Mouse (Mus musculus): ENCODE results near the gene Bbs1. TPM values are rescaled to one million over a fixed set of nuclear protein-coding genes. Genes with fewer than 3 reads are reported as not detected.
A peak's percentile ranks its signal among the peaks of the same experiment; 100 is the strongest.
"Not testable (repeated sequence)": the region's sequence is repeated elsewhere in the genome, so short reads cannot be mapped to it uniquely, and the experiment has no call there.

The Bbs1 gene
- polyA plus RNA-seq (2015; fragmentation: Nextera tagmentation; extraction: Ambion mirVana), result 8.9 and 10.8 TPM in 2 replicates

GRCm38 (mm10) chr19:4905979-4906794 lies at the start of gene Bbs1:
TSS of gene Bbs1 (minus strand) at chr19:4906628.
- ATAC-seq, result peak; percentile 88

GRCm38 (mm10) chr19:4948641-4949040 lies 42.2 kb upstream of the Bbs1 start:
- H3K9me3 ChIP-seq (replicated peaks); H3K27ac ChIP-seq; H3K36me3 ChIP-seq (ENCODE audit: poor library complexity, severe bottlenecking); H3K4me2 ChIP-seq; H3K27me3 ChIP-seq; ATAC-seq; H3K4me1 ChIP-seq; H3K9ac ChIP-seq; H3K4me3 ChIP-seq: not testable (repeated sequence)
- 80% methylated on average over 9 of the region's 9 CpGs for WGBS

More at GRCm38 (mm10) chr19:4905979-4906794, at the start of gene Bbs1:
- peak within 1 kb of the TSS; percentile 63 for H3K4me3 ChIP-seq
- H3K9me3 ChIP-seq (replicated peaks), result no peaks in the 10 kb centered on the region
- H3K27me3 ChIP-seq, result no peaks in the 10 kb centered on the region
- H3K4me1 ChIP-seq, result peaks cover 16% of the 10 kb centered on the region
- 7% methylated on average over 31 of the region's 31 CpGs for WGBS
- peaks cover 60% of the 10 kb centered on the region for H3K36me3 ChIP-seq (ENCODE audit: poor library complexity, severe bottlenecking)
- peak within 1 kb of the TSS; percentile 74 for H3K9ac ChIP-seq
- peak within 1 kb of the TSS; percentile 37 for H3K27ac ChIP-seq
- H3K4me2 ChIP-seq, result peak within 1 kb of the TSS; percentile 76

GRCm38 (mm10) chr19:4945540-4945939 lies 39.1 kb upstream of the Bbs1 start:
- no peaks in the 10 kb centered on the region for H3K36me3 ChIP-seq (ENCODE audit: poor library complexity, severe bottlenecking)
- H3K4me1 ChIP-seq, result peaks cover 16% of the 10 kb centered on the region
- H3K27me3 ChIP-seq, result peaks cover 14% of the 10 kb centered on the region
- no peak overlapping the region for H3K4me2 ChIP-seq
- whole genome bisulfite sequencing, result 39% methylated on average over 6 of the region's 6 CpGs
- H3K9ac ChIP-seq, result no peak overlapping the region
- no peak for ATAC-seq
- H3K27ac ChIP-seq, result no peak overlapping the region
- H3K9me3 ChIP-seq (replicated peaks), result no peaks in the 10 kb centered on the region
- H3K4me3 ChIP-seq, result no peak overlapping the region

- Histone ChIP-seq H3K4me2 (peak overlapping the region; percentile 86), H3K4me3 (peak overlapping the region; percentile 60), H3K9ac (peak overlapping the region; percentile 70), H3K27me3 (peaks cover 21% of the 10 kb centered on the region), H3K9me3 (replicated peaks) (no peaks in the 10 kb centered on the region), H3K27ac (no peak overlapping the region; the same call in 1 of the 2 replicates), H3K4me1 (peaks cover 16% of the 10 kb centered on the region), H3K36me3 (ENCODE audit: poor library complexity, severe bottlenecking) (no peaks in the 10 kb centered on the region)
- 8% methylated on average over 13 of the region's 13 CpGs for WGBS
- peak; percentile 75 for ATAC-seq
Observed at GRCm38 (mm10) chr19:4943253-4943588, 36.8 kb upstream of the Bbs1 start.

- peak; percentile 97 for ATAC-seq
- Histone ChIP-seq H3K27ac (peak within 1 kb of the TSS; percentile 7; the same call in 1 of the 2 replicates), H3K27me3 (peaks cover 21% of the 10 kb centered on the region), H3K9me3 (replicated peaks) (no peaks in the 10 kb centered on the region), H3K4me1 (peaks cover 16% of the 10 kb centered on the region), H3K4me2 (peak within 1 kb of the TSS; percentile 86), H3K4me3 (peak within 1 kb of the TSS; percentile 60), H3K36me3 (ENCODE audit: poor library complexity, severe bottlenecking) (no peaks in the 10 kb centered on the region), H3K9ac (peak within 1 kb of the TSS; percentile 70)
- WGBS, result under 1% methylated on average over 42 of the region's 55 CpGs
Observed at GRCm38 (mm10) chr19:4942551-4943252, 36.3 kb upstream of the Bbs1 start, which contains the start of gene Peli3. TSS of gene Peli3 (minus strand) at chr19:4943127.

GRCm38 (mm10) chr19:4937444-4938310 lies 31.2 kb upstream of the Bbs1 start:
- no peak for ATAC-seq
- no peak overlapping the region for H3K4me2 ChIP-seq
- H3K27me3 ChIP-seq, result peaks cover 25% of the 10 kb centered on the region
- 88% methylated on average over 17 of the region's 17 CpGs for WGBS
- no peak overlapping the region for H3K27ac ChIP-seq
- no peak overlapping the region for H3K4me3 ChIP-seq
- peaks cover 9% of the 10 kb centered on the region; the same call in 1 of the 2 replicates for H3K4me1 ChIP-seq
- H3K9ac ChIP-seq, result no peak overlapping the region
- H3K9me3 ChIP-seq (replicated peaks), result no peaks in the 10 kb centered on the region
- H3K36me3 ChIP-seq (ENCODE audit: poor library complexity, severe bottlenecking), result peaks cover 6% of the 10 kb centered on the region; the same call in 1 of the 2 replicates

- H3K4me3 ChIP-seq, result no peak overlapping the region
- no peak overlapping the region for H3K4me2 ChIP-seq
- no peak overlapping the region for H3K9ac ChIP-seq
- H3K9me3 ChIP-seq (replicated peaks), result no peaks in the 10 kb centered on the region
- peaks cover 6% of the 10 kb centered on the region; the same call in 1 of the 2 replicates for H3K36me3 ChIP-seq (ENCODE audit: poor library complexity, severe bottlenecking)
- WGBS, result 90% methylated on average over 2 of the region's 2 CpGs
- H3K27me3 ChIP-seq, result peaks cover 22% of the 10 kb centered on the region
- H3K27ac ChIP-seq, result no peak overlapping the region
- ATAC-seq, result no peak
- peaks cover 4% of the 10 kb centered on the region; the same call in 1 of the 2 replicates for H3K4me1 ChIP-seq
Observed at GRCm38 (mm10) chr19:4936896-4937295, 30.5 kb upstream of the Bbs1 start.

GRCm38 (mm10) chr19:4928781-4929180 lies 22.4 kb upstream of the Bbs1 start:
- whole genome bisulfite sequencing, result 58% methylated on average over 5 of the region's 5 CpGs
- no peaks in the 10 kb centered on the region for H3K9me3 ChIP-seq (replicated peaks)
- ATAC-seq, result no peak
- H3K36me3 ChIP-seq (ENCODE audit: poor library complexity, severe bottlenecking), result peaks cover 23% of the 10 kb centered on the region
- no peaks in the 10 kb centered on the region for H3K27me3 ChIP-seq
- H3K4me1 ChIP-seq, result peaks cover 25% of the 10 kb centered on the region
- peak overlapping the region; percentile 68 for H3K9ac ChIP-seq
- H3K4me3 ChIP-seq, result peak overlapping the region; percentile 74
- peak overlapping the region; percentile 62; the same call in 1 of the 2 replicates for H3K27ac ChIP-seq
- peak overlapping the region; percentile 84 for H3K4me2 ChIP-seq

- Histone ChIP-seq H3K4me2 (peak within 1 kb of the TSS; percentile 84), H3K9me3 (replicated peaks) (no peaks in the 10 kb centered on the region), H3K4me3 (peak within 1 kb of the TSS; percentile 74), H3K27ac (peak within 1 kb of the TSS; percentile 62), H3K27me3 (no peaks in the 10 kb centered on the region), H3K9ac (peak within 1 kb of the TSS; percentile 68), H3K36me3 (ENCODE audit: poor library complexity, severe bottlenecking) (peaks cover 30% of the 10 kb centered on the region), H3K4me1 (peaks cover 25% of the 10 kb centered on the region)
- ATAC-seq, result peak; percentile 98
- under 1% methylated on average over 32 of the region's 32 CpGs for WGBS
Observed at GRCm38 (mm10) chr19:4927904-4928531, 21.6 kb upstream of the Bbs1 start, which contains the start of gene Dpp3. TSS of gene Dpp3 (minus strand) at chr19:4928287.

- Histone ChIP-seq H3K27ac (no peak overlapping the region), H3K36me3 (ENCODE audit: poor library complexity, severe bottlenecking) (peaks cover 57% of the 10 kb centered on the region), H3K4me2 (no peak overlapping the region), H3K4me1 (peaks cover 25% of the 10 kb centered on the region), H3K9me3 (replicated peaks) (no peaks in the 10 kb centered on the region), H3K4me3 (no peak overlapping the region), H3K27me3 (no peaks in the 10 kb centered on the region), H3K9ac (no peak overlapping the region)
- no peak for ATAC-seq
- WGBS, result 97% methylated on average over 11 of the region's 11 CpGs
Observed at GRCm38 (mm10) chr19:4925121-4925860, 18.9 kb upstream of the Bbs1 start.

All from forebrain, embryonic 13.5 days (tissue).